Mouse (Mus musculus) brain, embryonic 14.5 days (tissue): ENCODE measurements around the gene Chst4.

Experiments
- CTCF ChIP-seq: fragments of 200-500 bp; IDR thresholded peaks from 2 replicates; pipeline ENCODE4 v1.5.1; 2012; ENCODE audit warnings: inconsistent platforms, mild to moderate bottlenecking, moderate library complexity, borderline replicate concordance; ENCODE audit not compliant: insufficient read depth, insufficient read length; ENCODE audit errors: extremely low read depth
- POLR2A ChIP-seq: fragments of 200-500 bp; IDR thresholded peaks from 2 replicates; pipeline ENCODE4 v1.6.1; 2012; ENCODE audit warnings: mild to moderate bottlenecking, inconsistent platforms, borderline replicate concordance; ENCODE audit not compliant: poor library complexity, insufficient read depth, insufficient read length, severe bottlenecking; ENCODE audit errors: extremely low read depth

DNA sequence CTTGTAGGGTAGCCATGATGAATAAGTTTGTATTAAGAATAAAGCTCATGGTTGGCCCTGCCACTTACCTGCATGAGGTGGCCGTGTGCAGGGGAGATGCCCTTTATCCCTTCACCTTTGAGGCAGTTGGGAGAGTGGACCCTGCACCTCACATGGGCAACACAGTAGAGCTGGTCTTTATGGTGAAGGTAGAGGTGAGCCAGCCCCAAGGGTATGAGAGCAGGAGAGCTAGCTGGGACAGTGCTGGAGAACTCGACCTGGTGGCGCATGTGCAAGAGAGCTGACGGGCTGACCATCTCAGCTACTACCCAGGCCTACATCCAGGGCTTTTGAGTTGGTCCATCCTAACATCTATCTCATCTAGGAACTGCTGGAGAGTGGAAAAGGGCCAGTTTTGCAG, 26.1 kb upstream of the Chst4 start:
- TF ChIP-seq CTCF (no peak), POLR2A (no peak)
